Mouse (Mus musculus): ENCODE measurements around the gene Gpatch2.

DNA sequence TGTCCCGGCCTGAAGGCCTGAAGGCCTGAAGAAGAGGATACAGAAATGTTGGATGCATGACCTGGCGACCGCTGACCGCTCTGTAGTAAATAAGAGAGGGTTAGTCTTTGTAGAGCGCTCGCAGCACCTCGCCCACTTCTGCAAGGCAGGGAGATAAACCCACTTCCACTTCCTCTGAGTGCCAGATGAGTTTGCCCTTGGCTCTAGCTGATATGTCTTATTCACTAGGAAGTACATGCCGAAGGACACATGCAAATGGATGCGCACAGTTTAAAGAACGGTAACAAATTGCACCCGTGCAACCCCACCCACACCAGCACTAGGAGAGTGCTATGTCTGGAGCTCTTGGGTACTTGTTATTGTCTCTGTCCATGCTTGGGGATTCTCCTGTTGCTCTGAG is 131.6 kb downstream of the Gpatch2 start:
- TF ChIP-seq POLR2A (IDR thresholded peaks at IDR 0.05; ENCODE audit: borderline replicate concordance, extremely low read depth, insufficient read depth, insufficient read length, poor library complexity, severe bottlenecking): no peak
- no peak for TF ChIP-seq CTCF (IDR thresholded peaks at IDR 0.05; ENCODE audit: borderline replicate concordance, extremely low read depth, insufficient read depth, insufficient read length)

Data from brain, embryonic 14.5 days (tissue).